Mouse (Mus musculus) spleen, adult 2 months (tissue): Measurements from ENCODE around the gene Chmp4b. TPM values are rescaled to one million over a fixed set of nuclear protein-coding genes. Genes with fewer than 3 reads are reported as not detected.

Experiments
- DNase-seq, 2 experiments: peaks; one replicate each; pipeline versions ENCODE4 v3.0.0 to v3.0.0-alpha.2; 2012 to 2021; ENCODE audit warnings: low spot score in 2 of 2, low read depth in 1 of 2
- H3K27ac ChIP-seq: fragments of 200-500 bp; 2 replicates; pipeline ENCODE4 v1.5.1; 2012; ENCODE audit warnings: low read length, inconsistent platforms; ENCODE audit not compliant: insufficient read depth
- H3K27me3 ChIP-seq: fragments of 200-500 bp; 2 replicates; pipeline ENCODE4 v1.6.1; 2012; ENCODE audit warnings: mild to moderate bottlenecking, moderate library complexity, low read length, inconsistent platforms; ENCODE audit not compliant: control insufficient read depth, insufficient read depth
- H3K36me3 ChIP-seq: fragments of 200-500 bp; 2 replicates; pipeline ENCODE4 v1.6.1; 2012; ENCODE audit warnings: mild to moderate bottlenecking, low read length, inconsistent platforms; ENCODE audit not compliant: control insufficient read depth, insufficient read depth
- H3K4me1 ChIP-seq: fragments of 200-500 bp; 2 replicates; pipeline ENCODE4 v1.6.1; 2011; ENCODE audit warnings: inconsistent platforms; ENCODE audit not compliant: control insufficient read depth, insufficient read depth, insufficient read length
- H3K4me3 ChIP-seq: fragments of 200-500 bp; 2 replicates; pipeline ENCODE4 v1.5.1; 2011; ENCODE audit warnings: mild to moderate bottlenecking, inconsistent platforms; ENCODE audit not compliant: insufficient read depth, insufficient read length; ENCODE audit errors: extremely low read depth
- CTCF ChIP-seq: fragments of 200-500 bp; IDR thresholded peaks from 2 replicates; pipeline ENCODE4 v1.5.1; 2011; ENCODE audit warnings: mild to moderate bottlenecking, inconsistent platforms; ENCODE audit not compliant: insufficient read depth, insufficient read length, insufficient replicate concordance; ENCODE audit errors: extremely low read depth
- POLR2A ChIP-seq: fragments of 200-500 bp; IDR thresholded peaks from 2 replicates; pipeline ENCODE4 v1.6.1; 2011; ENCODE audit warnings: low read depth, low read length, inconsistent platforms
- WGBS: fragments of 180-500 bp; shearing (Covaris S2); methylation state at CpG from one replicate; pipeline ENCODE4 v1.1.7; 2018; 5-methylcytosine and 5-hydroxymethylcytosine counted together
- polyA plus RNA-seq: library from polyadenylated mRNA; depleted of rRNA; stranded (reverse); fragments of >200 nt; gene quantifications from 2 replicates; pipeline ENCODE4 v1.2.3, GENCODE M21; 2012

Chmp4b gene
- polyA plus RNA-seq, 1 experiment: 52.8 TPM

GRCm38 (mm10) chr2:154668680-154669079, 17.2 kb downstream of the Chmp4b start:
- no peak for TF ChIP-seq CTCF
- no peak for TF ChIP-seq POLR2A
- H3K4me3 ChIP-seq: no peak overlapping the region
- 95% methylated on average over 7 of the region's 7 CpGs for WGBS
- H3K4me1 ChIP-seq: no peaks in the 10 kb centered on the region; the same call in 1 of the 2 replicates
- no peak for DNase-seq
- no peaks in the 10 kb centered on the region for H3K27me3 ChIP-seq
- no peak overlapping the region for H3K27ac ChIP-seq
- peaks cover 9% of the 10 kb centered on the region for H3K36me3 ChIP-seq

- Histone ChIP-seq H3K4me1 (no peaks in the 10 kb centered on the region), H3K27ac (no peak overlapping the region), H3K36me3 (peaks cover 9% of the 10 kb centered on the region), H3K27me3 (no peaks in the 10 kb centered on the region), H3K4me3 (no peak overlapping the region)
- DNase-seq: no peak
- TF ChIP-seq CTCF (no peak), POLR2A (no peak)
- 89% methylated on average over 4 of the region's 4 CpGs for WGBS
These were observed 18.6 kb downstream of the Chmp4b start for GRCm38 (mm10) chr2:154670106-154670505.

- H3K27ac ChIP-seq: no peak overlapping the region
- no peak for DNase-seq
- WGBS: 76% methylated on average over 4 of the region's 4 CpGs
- TF ChIP-seq POLR2A (no peak), CTCF (no peak)
- H3K27me3 ChIP-seq: no peaks in the 10 kb centered on the region
- no peak overlapping the region for H3K4me3 ChIP-seq
- no peaks in the 10 kb centered on the region for H3K4me1 ChIP-seq
- peaks cover 11% of the 10 kb centered on the region for H3K36me3 ChIP-seq
These were observed 19.2 kb downstream of the Chmp4b start for GRCm38 (mm10) chr2:154670741-154671140.

- Histone ChIP-seq H3K27me3 (no peaks in the 10 kb centered on the region), H3K36me3 (peaks cover 11% of the 10 kb centered on the region), H3K27ac (no peak overlapping the region), H3K4me3 (no peak overlapping the region), H3K4me1 (peaks cover 2% of the 10 kb centered on the region; the same call in 1 of the 2 replicates)
- DNase-seq: no peak
- 87% methylated on average over 4 of the region's 4 CpGs for WGBS
- TF ChIP-seq POLR2A (no peak), CTCF (no peak)
These were observed 22.5 kb downstream of the Chmp4b start for GRCm38 (mm10) chr2:154674008-154674407.

- peak overlapping the region; percentile 62; the same call in 1 of the 2 replicates for H3K27ac ChIP-seq
- no peak for TF ChIP-seq POLR2A
- no peak for TF ChIP-seq CTCF
- 76% methylated on average over 19 of the region's 19 CpGs for WGBS
- H3K36me3 ChIP-seq: peaks cover 7% of the 10 kb centered on the region; the same call in 1 of the 2 replicates
- no peak overlapping the region for H3K4me3 ChIP-seq
- DNase-seq: peak in 1 of 2 experiments; percentile 34
- peaks cover 2% of the 10 kb centered on the region; the same call in 1 of the 2 replicates for H3K4me1 ChIP-seq
- H3K27me3 ChIP-seq: no peaks in the 10 kb centered on the region
These were observed 25.4 kb downstream of the Chmp4b start for GRCm38 (mm10) chr2:154676653-154677609.

GRCm38 (mm10) chr2:154677651-154678139, 26.2 kb downstream of the Chmp4b start:
- peaks cover 4% of the 10 kb centered on the region; the same call in 1 of the 2 replicates for H3K36me3 ChIP-seq
- H3K27me3 ChIP-seq: no peaks in the 10 kb centered on the region
- TF ChIP-seq POLR2A (no peak), CTCF (no peak)
- H3K27ac ChIP-seq: peak overlapping the region; percentile 62
- H3K4me1 ChIP-seq: peaks cover 2% of the 10 kb centered on the region; the same call in 1 of the 2 replicates
- no peak for DNase-seq
- H3K4me3 ChIP-seq: no peak overlapping the region
- WGBS: 86% methylated on average over 10 of the region's 10 CpGs

GRCm38 (mm10) chr2:154678995-154679394, 27.5 kb downstream of the Chmp4b start:
- Histone ChIP-seq H3K4me3 (no peak overlapping the region), H3K27ac (no peak overlapping the region), H3K27me3 (no peaks in the 10 kb centered on the region), H3K36me3 (peaks cover 3% of the 10 kb centered on the region; the same call in 1 of the 2 replicates), H3K4me1 (peaks cover 2% of the 10 kb centered on the region; the same call in 1 of the 2 replicates)
- DNase-seq: no peak
- WGBS: 73% methylated on average over 3 of the region's 3 CpGs
- TF ChIP-seq POLR2A (no peak), CTCF (no peak)
